Mouse (Mus musculus): Measurements from ENCODE around the gene 2310003L06Rik. TPM values are rescaled to one million over a fixed set of nuclear protein-coding genes. Genes with fewer than 3 reads are reported as not detected.

The 2310003L06Rik gene
- polyA plus RNA-seq (2014; fragmentation: Nextera tagmentation; extraction: Ambion mirVana), result not detected in 2 replicates

- Histone ChIP-seq H3K27ac (replicated peaks in 1 of 2; ENCODE audit: control insufficient read depth in 1 of 2, insufficient read depth in 1 of 2, low read depth in 2 of 2, low read length in 2 of 2) (no peak within 1 kb of the TSS), H3K36me3 (ENCODE audit: control insufficient read depth, insufficient read depth, low read length) (no peaks in the 10 kb centered on the region), H3K4me3 (ENCODE audit: control insufficient read depth in 1 of 2, insufficient read depth in 1 of 2, low read depth in 1 of 2, low read length in 2 of 2) (no peak within 1 kb of the TSS), H3K9ac (ENCODE audit: low read length) (no peak within 1 kb of the TSS), H3K4me1 (ENCODE audit: control insufficient read depth in 2 of 2, insufficient read depth in 2 of 2, low read length in 2 of 2) (no peaks in the 10 kb centered on the region), H3K9me3 (ENCODE audit: control insufficient read depth, low read length) (no peaks in the 10 kb centered on the region), H3K4me2 (ENCODE audit: low read length) (no peak within 1 kb of the TSS), H3K27me3 (ENCODE audit: control insufficient read depth, insufficient read depth, low read length) (no peaks in the 10 kb centered on the region)
- no peak for ATAC-seq (ENCODE audit: insufficient number of reproducible peaks, insufficient read depth, low FRiP score, low read depth)
- 51% methylated on average over 2 of the region's 2 CpGs for WGBS
These were observed at the start of gene 2310003L06Rik, which contains the start of gene Gm28434 for GRCm38 (mm10) chr5:87969201-87969600. 2310003L06Rik (plus strand) TSS chr5:87969459. Gm28434 (plus strand) TSS chr5:87969517.

DNA sequence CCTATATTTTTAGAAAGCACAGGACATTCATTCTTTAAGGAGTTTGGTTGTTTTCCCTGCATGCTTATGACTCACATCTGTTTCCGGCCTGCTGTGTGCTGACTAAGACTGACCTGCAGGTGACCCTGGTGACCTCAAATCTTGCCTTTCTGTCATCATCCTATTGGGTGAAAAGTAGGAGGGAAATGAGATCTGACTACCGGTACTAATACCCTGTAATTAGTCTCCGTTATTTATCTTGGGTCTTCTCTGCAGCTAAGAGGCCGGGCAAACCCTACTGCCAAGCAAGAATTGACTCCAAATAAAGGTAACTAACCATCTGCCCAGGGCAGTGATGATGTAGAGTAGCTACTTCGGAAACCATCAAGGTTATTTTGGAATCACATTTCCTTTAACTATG, 43.9 kb upstream of the 2310003L06Rik start, which contains the start of gene Csn3:
Csn3 (plus strand) TSS at position 208 of the 400 bp plus-strand sequence.
- H3K27me3 ChIP-seq (ENCODE audit: control insufficient read depth, insufficient read depth, low read length), result no peaks in the 10 kb centered on the region
- H3K9ac ChIP-seq (ENCODE audit: low read length), result no peak within 1 kb of the TSS
- H3K27ac ChIP-seq (replicated peaks in 1 of 2; ENCODE audit: control insufficient read depth in 1 of 2, insufficient read depth in 1 of 2, low read depth in 2 of 2, low read length in 2 of 2), result no peak within 1 kb of the TSS
- 41% methylated on average over 5 of the region's 5 CpGs for WGBS
- no peaks in the 10 kb centered on the region for H3K36me3 ChIP-seq (ENCODE audit: control insufficient read depth, insufficient read depth, low read length)
- H3K4me1 ChIP-seq (ENCODE audit: control insufficient read depth in 2 of 2, insufficient read depth in 2 of 2, low read length in 2 of 2), result no peaks in the 10 kb centered on the region
- H3K4me3 ChIP-seq (ENCODE audit: control insufficient read depth in 1 of 2, insufficient read depth in 1 of 2, low read depth in 1 of 2, low read length in 2 of 2), result no peak within 1 kb of the TSS
- no peaks in the 10 kb centered on the region for H3K9me3 ChIP-seq (ENCODE audit: control insufficient read depth, low read length)
- ATAC-seq (ENCODE audit: insufficient number of reproducible peaks, insufficient read depth, low FRiP score, low read depth), result no peak
- H3K4me2 ChIP-seq (ENCODE audit: low read length), result no peak within 1 kb of the TSS

- WGBS, result 59% methylated on average over 1 of the region's 1 CpGs
- ATAC-seq (ENCODE audit: insufficient number of reproducible peaks, insufficient read depth, low FRiP score, low read depth), result no peak
- H3K27ac ChIP-seq (replicated peaks in 1 of 2; ENCODE audit: control insufficient read depth in 1 of 2, insufficient read depth in 1 of 2, low read depth in 2 of 2, low read length in 2 of 2), result no peak overlapping the region
- no peak overlapping the region for H3K4me2 ChIP-seq (ENCODE audit: low read length)
- H3K9ac ChIP-seq (ENCODE audit: low read length), result no peak overlapping the region
- H3K4me3 ChIP-seq (ENCODE audit: control insufficient read depth in 1 of 2, insufficient read depth in 1 of 2, low read depth in 1 of 2, low read length in 2 of 2), result no peak overlapping the region
- no peaks in the 10 kb centered on the region for H3K4me1 ChIP-seq (ENCODE audit: control insufficient read depth in 2 of 2, insufficient read depth in 2 of 2, low read length in 2 of 2)
- no peaks in the 10 kb centered on the region for H3K36me3 ChIP-seq (ENCODE audit: control insufficient read depth, insufficient read depth, low read length)
- H3K27me3 ChIP-seq (ENCODE audit: control insufficient read depth, insufficient read depth, low read length), result no peaks in the 10 kb centered on the region
- H3K9me3 ChIP-seq (ENCODE audit: control insufficient read depth, low read length), result no peaks in the 10 kb centered on the region
These were observed 37.7 kb upstream of the 2310003L06Rik start for GRCm38 (mm10) chr5:87931603-87932002.

DNA sequence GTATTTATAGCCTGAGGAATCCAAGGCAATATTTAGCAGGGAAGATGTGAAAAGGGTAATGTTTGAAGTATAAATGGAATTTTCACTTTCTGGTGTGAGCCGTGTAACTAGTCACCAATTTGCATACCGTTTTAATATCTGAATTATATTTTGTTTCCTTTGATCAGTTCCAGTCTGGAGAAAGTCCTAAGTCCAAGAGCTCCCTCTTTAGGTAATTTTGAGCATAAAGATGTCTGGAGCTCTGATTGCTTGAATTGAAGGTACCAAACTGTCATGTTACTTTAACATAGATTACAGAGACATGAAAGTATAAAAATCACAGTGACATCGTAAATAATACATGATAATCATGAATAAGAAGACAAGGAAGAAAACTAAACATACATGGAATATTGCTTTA, 28.5 kb upstream of the 2310003L06Rik start:
- WGBS, result 26% methylated on average over 3 of the region's 3 CpGs
- H3K4me2 ChIP-seq (ENCODE audit: low read length), result no peak overlapping the region
- ATAC-seq (ENCODE audit: insufficient number of reproducible peaks, insufficient read depth, low FRiP score, low read depth), result no peak

DNA sequence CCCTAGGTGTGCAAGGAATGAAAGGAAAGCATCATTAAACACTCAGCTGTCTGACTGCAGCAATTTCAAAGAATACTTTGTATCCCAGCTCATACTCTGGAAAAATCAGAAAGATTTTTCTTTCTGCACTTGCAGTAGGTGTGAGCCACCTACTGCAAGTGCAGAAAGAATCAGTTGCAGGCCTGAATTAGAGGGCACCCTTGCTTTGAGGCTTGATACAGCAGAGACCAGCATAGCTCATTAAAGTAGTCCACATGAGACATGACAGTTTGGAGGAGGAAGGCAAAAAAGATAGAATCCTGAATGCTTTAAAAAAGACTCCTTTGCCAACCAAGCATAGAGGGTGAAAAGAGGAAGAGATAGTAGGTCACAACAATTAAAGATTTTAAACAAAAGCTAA, 26.7 kb upstream of the 2310003L06Rik start:
- ATAC-seq (ENCODE audit: insufficient number of reproducible peaks, insufficient read depth, low FRiP score, low read depth), result no peak
- no peaks in the 10 kb centered on the region for H3K36me3 ChIP-seq (ENCODE audit: control insufficient read depth, insufficient read depth, low read length)
- no peaks in the 10 kb centered on the region for H3K4me1 ChIP-seq (ENCODE audit: control insufficient read depth in 2 of 2, insufficient read depth in 2 of 2, low read length in 2 of 2)
- no peaks in the 10 kb centered on the region for H3K27me3 ChIP-seq (ENCODE audit: control insufficient read depth, insufficient read depth, low read length)
- H3K9ac ChIP-seq (ENCODE audit: low read length), result no peak overlapping the region
- H3K4me2 ChIP-seq (ENCODE audit: low read length), result no peak overlapping the region
- no peak overlapping the region for H3K27ac ChIP-seq (replicated peaks in 1 of 2; ENCODE audit: control insufficient read depth in 1 of 2, insufficient read depth in 1 of 2, low read depth in 2 of 2, low read length in 2 of 2)
- no peak overlapping the region for H3K4me3 ChIP-seq (ENCODE audit: control insufficient read depth in 1 of 2, insufficient read depth in 1 of 2, low read depth in 1 of 2, low read length in 2 of 2)
- H3K9me3 ChIP-seq (ENCODE audit: control insufficient read depth, low read length), result no peaks in the 10 kb centered on the region

More for the DNA sequence above, 28.5 kb upstream of the 2310003L06Rik start:
- no peak overlapping the region for H3K9ac ChIP-seq (ENCODE audit: low read length)
- H3K4me3 ChIP-seq (ENCODE audit: control insufficient read depth in 1 of 2, insufficient read depth in 1 of 2, low read depth in 1 of 2, low read length in 2 of 2), result no peak overlapping the region
- no peaks in the 10 kb centered on the region for H3K36me3 ChIP-seq (ENCODE audit: control insufficient read depth, insufficient read depth, low read length)
- no peaks in the 10 kb centered on the region for H3K9me3 ChIP-seq (ENCODE audit: control insufficient read depth, low read length)
- no peak overlapping the region for H3K27ac ChIP-seq (replicated peaks in 1 of 2; ENCODE audit: control insufficient read depth in 1 of 2, insufficient read depth in 1 of 2, low read depth in 2 of 2, low read length in 2 of 2)
- H3K4me1 ChIP-seq (ENCODE audit: control insufficient read depth in 2 of 2, insufficient read depth in 2 of 2, low read length in 2 of 2), result no peaks in the 10 kb centered on the region
- no peaks in the 10 kb centered on the region for H3K27me3 ChIP-seq (ENCODE audit: control insufficient read depth, insufficient read depth, low read length)

- ATAC-seq (ENCODE audit: insufficient number of reproducible peaks, insufficient read depth, low FRiP score, low read depth), result no peak
- no peaks in the 10 kb centered on the region for H3K36me3 ChIP-seq (ENCODE audit: control insufficient read depth, insufficient read depth, low read length)
These were observed 17.4 kb upstream of the 2310003L06Rik start for GRCm38 (mm10) chr5:87951836-87952235.

DNA sequence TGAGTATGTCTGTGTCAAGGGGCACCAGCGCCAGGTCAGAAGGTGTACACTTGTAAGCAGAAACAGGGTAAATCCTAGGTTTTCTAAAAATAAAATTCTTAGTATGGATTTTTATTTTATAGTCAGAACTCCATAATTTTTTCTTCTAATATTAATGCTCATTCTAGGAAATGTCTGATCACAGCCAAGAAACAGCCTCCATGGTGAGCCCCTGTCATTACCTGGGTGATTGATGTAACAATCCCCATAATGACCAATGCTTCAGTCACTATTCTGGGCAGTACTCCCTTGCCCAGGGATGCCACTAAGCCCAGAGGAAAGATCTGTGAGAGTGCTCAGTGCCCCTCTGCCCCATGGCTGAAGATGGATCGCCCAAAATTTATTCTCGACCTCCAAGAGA, 9.9 kb downstream of the 2310003L06Rik start, which contains the start of gene Cabs1:
Cabs1 (plus strand) TSS at position 301 of the 400 bp plus-strand sequence.
- no peak within 1 kb of the TSS for H3K4me3 ChIP-seq (ENCODE audit: control insufficient read depth in 1 of 2, insufficient read depth in 1 of 2, low read depth in 1 of 2, low read length in 2 of 2)
- H3K9ac ChIP-seq (ENCODE audit: low read length), result no peak within 1 kb of the TSS
- no peaks in the 10 kb centered on the region for H3K27me3 ChIP-seq (ENCODE audit: control insufficient read depth, insufficient read depth, low read length)
- H3K36me3 ChIP-seq (ENCODE audit: control insufficient read depth, insufficient read depth, low read length), result no peaks in the 10 kb centered on the region
- 72% methylated on average over 3 of the region's 3 CpGs for WGBS
- no peak for ATAC-seq (ENCODE audit: insufficient number of reproducible peaks, insufficient read depth, low FRiP score, low read depth)
- H3K4me1 ChIP-seq (ENCODE audit: control insufficient read depth in 2 of 2, insufficient read depth in 2 of 2, low read length in 2 of 2), result no peaks in the 10 kb centered on the region
- no peaks in the 10 kb centered on the region for H3K9me3 ChIP-seq (ENCODE audit: control insufficient read depth, low read length)
- no peak within 1 kb of the TSS for H3K4me2 ChIP-seq (ENCODE audit: low read length)
- H3K27ac ChIP-seq (replicated peaks in 1 of 2; ENCODE audit: control insufficient read depth in 1 of 2, insufficient read depth in 1 of 2, low read depth in 2 of 2, low read length in 2 of 2), result no peak within 1 kb of the TSS

More at GRCm38 (mm10) chr5:87951836-87952235, 17.4 kb upstream of the 2310003L06Rik start:
- H3K4me3 ChIP-seq (ENCODE audit: control insufficient read depth in 1 of 2, insufficient read depth in 1 of 2, low read depth in 1 of 2, low read length in 2 of 2), result no peak overlapping the region
- no peaks in the 10 kb centered on the region for H3K4me1 ChIP-seq (ENCODE audit: control insufficient read depth in 2 of 2, insufficient read depth in 2 of 2, low read length in 2 of 2)
- no peak overlapping the region for H3K9ac ChIP-seq (ENCODE audit: low read length)
- H3K4me2 ChIP-seq (ENCODE audit: low read length), result no peak overlapping the region
- H3K9me3 ChIP-seq (ENCODE audit: control insufficient read depth, low read length), result no peaks in the 10 kb centered on the region
- no peak overlapping the region for H3K27ac ChIP-seq (replicated peaks in 1 of 2; ENCODE audit: control insufficient read depth in 1 of 2, insufficient read depth in 1 of 2, low read depth in 2 of 2, low read length in 2 of 2)
- H3K27me3 ChIP-seq (ENCODE audit: control insufficient read depth, insufficient read depth, low read length), result no peaks in the 10 kb centered on the region

All from heart, embryonic 14.5 days (tissue).